Mouse (Mus musculus) liver, adult 2 months (tissue): ENCODE measurements at regions not wholly inside any gene's neighbourhood (a gene's known extent, or its start where the extent isn't known, plus 50 kb on each side); places are given as distances from the start of the nearest gene placed in this dataset.

Source experiments
- CTCF ChIP-seq: fragments of 200-500 bp; IDR thresholded peaks from 2 replicates; pipeline ENCODE4 v1.5.1; 2011; ENCODE audit warnings: low read depth, low read length, control low read depth
- POLR2A ChIP-seq: fragments of 200-500 bp; IDR thresholded peaks from 2 replicates; pipeline ENCODE4 v1.6.1; 2011; ENCODE audit warnings: low read length, control low read depth; ENCODE audit not compliant: insufficient read depth; ENCODE audit errors: extremely low read depth

DNA sequence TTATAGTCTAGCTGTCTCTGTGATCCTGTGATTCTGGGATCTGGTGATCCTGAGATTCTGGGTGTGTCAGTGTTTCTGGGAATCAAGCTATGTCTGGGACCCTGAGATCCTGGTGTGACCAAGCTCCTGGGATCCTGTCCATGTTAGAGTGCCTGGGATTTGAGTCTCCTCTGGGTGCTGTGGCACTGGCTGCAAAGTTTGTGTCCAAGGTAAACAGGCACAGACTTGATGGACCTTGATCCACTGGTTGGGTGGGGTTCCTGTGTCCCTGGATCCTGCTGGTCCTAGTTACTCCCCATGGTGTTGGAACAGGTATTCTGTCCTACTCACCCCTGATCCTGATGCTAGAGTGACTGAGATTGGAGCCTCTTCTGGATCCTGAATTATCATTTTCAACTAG lies 818.4 kb downstream of the Triml1 start:
- TF ChIP-seq CTCF, result no peak
- no peak for TF ChIP-seq POLR2A
